Mouse (Mus musculus): ENCODE measurements around the gene Cbll1. TPM values are rescaled to one million over a fixed set of nuclear protein-coding genes. Genes with fewer than 3 reads are reported as not detected.
A peak's percentile ranks its signal among the peaks of the same experiment; 100 is the strongest.

Cbll1 gene
- total and polyA plus RNA-seq, 2 experiments from 2014 or later, result 14.5 to 16.3 TPM

DNA sequence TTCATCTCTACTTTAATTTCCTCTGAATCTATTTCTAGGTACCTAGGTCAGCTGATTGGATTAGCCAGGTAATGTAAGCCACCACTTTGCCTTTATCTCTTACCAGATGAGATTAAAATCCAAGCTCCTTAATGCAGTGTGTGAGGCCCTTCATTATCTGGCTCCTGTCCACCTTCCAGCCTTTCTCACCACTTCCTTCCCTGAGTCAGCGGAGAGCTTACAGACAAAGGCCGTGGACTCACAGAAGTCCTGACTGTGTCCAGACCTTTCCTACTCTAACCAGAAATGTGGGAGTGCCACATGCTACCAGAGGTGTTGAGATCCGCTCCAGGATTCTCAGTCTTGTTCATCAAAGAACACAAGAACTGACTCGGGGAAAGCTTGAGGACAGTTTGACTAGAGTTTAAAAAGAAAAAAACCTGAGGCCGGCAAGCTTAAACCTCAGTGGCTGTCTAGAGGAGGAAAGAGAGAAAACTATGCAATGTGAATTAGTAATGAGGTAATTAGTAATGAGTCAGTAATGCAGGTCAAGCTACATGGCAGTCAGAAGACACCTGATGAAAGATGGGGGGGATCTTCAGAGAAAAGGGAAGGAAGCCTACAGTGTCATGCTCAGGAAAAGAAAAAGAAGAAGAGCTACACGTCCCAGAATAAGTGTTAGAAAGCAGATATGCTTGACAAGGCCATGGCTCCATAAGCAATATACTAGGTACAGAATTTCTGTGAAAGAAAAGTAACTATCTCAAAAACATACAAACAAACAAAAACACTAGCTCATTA is 14.5 kb upstream of the Cbll1 start:
- no peak overlapping the region for H3K27ac ChIP-seq
- no peaks in the 10 kb centered on the region for H3K9me3 ChIP-seq (ENCODE audit: low read length)
- no peak for TF ChIP-seq CTCF (IDR thresholded peaks at IDR 0.05; ENCODE audit: low read depth)
- no peaks in the 10 kb centered on the region for H3K36me3 ChIP-seq (ENCODE audit: insufficient read depth, low read length)
- no peak overlapping the region for H3K4me2 ChIP-seq (ENCODE audit: low read depth, low read length)
- no peak overlapping the region for H3K4me3 ChIP-seq (ENCODE audit: low read length)
- 73% methylated on average over 6 of the region's 6 CpGs for WGBS
- H3K27me3 ChIP-seq (ENCODE audit: insufficient read depth, low read length), result no peaks in the 10 kb centered on the region
- no peak for DNase-seq (ENCODE audit: low spot score)
- no peaks in the 10 kb centered on the region for H3K4me1 ChIP-seq (ENCODE audit: insufficient read depth, low read length)
- ATAC-seq, result no peak
- no peak overlapping the region for H3K9ac ChIP-seq (replicated peaks; ENCODE audit: low read length)

DNA sequence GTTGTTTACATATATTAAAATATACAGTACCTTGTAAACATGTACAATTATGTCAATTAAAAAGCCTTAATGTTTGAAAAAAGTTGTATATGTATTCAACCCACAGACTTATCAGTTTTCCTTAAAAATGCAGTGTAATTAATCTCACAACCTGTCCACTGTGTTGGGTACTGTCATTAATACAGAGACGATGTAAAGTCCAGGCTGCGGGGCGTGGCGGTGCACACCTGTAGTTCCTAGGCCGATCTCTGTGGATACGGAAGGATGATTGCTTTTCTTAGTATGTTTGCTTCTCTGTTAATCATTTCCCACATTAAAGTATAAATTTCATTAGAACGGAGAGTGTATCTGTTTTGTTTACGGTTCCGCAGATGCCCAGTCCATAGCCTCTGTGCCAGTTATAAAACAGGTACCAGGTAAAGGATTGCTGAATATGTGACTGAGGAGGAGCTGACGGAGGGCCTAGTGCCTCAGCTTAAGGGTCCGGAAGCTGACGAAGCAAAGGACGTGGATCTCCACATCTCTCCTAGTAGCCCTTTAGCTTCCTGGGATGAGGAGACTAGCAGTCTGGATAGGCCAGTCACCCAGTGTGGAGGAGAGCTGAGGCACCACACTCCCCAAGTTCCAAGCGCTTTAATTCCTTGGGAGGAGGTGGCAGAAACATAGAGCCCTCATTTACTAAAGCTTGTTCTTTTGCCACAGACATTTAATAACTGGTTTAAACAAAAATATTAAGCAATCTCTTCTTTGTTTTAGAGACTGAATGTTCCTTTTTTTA is 13.4 kb upstream of the Cbll1 start:
- DNase-seq (ENCODE audit: low spot score), result no peak
- no peak for TF ChIP-seq CTCF (IDR thresholded peaks at IDR 0.05; ENCODE audit: low read depth)
- H3K27ac ChIP-seq, result no peak overlapping the region
- H3K4me1 ChIP-seq (ENCODE audit: insufficient read depth, low read length), result no peaks in the 10 kb centered on the region
- ATAC-seq, result no peak
- no peaks in the 10 kb centered on the region for H3K36me3 ChIP-seq (ENCODE audit: insufficient read depth, low read length)
- no peak overlapping the region for H3K4me3 ChIP-seq (ENCODE audit: low read length)
- no peak overlapping the region for H3K9ac ChIP-seq (replicated peaks; ENCODE audit: low read length)
- H3K27me3 ChIP-seq (ENCODE audit: insufficient read depth, low read length), result no peaks in the 10 kb centered on the region
- H3K9me3 ChIP-seq (ENCODE audit: low read length), result no peaks in the 10 kb centered on the region
- H3K4me2 ChIP-seq (ENCODE audit: low read depth, low read length), result no peak overlapping the region
- 91% methylated on average over 14 of the region's 14 CpGs for WGBS

- H3K4me1 ChIP-seq (ENCODE audit: insufficient read depth, low read length), result no peaks in the 10 kb centered on the region
- H3K27me3 ChIP-seq (ENCODE audit: insufficient read depth, low read length), result no peaks in the 10 kb centered on the region
- ATAC-seq (no peak), DNase-seq (ENCODE audit: low spot score) (no peak)
- H3K9ac ChIP-seq (replicated peaks; ENCODE audit: low read length), result no peak overlapping the region
- H3K36me3 ChIP-seq (ENCODE audit: insufficient read depth, low read length), result no peaks in the 10 kb centered on the region
- H3K27ac ChIP-seq, result no peak overlapping the region
- no peak overlapping the region for H3K4me2 ChIP-seq (ENCODE audit: low read depth, low read length)
- no peak for TF ChIP-seq CTCF (IDR thresholded peaks at IDR 0.05; ENCODE audit: low read depth)
- no peak overlapping the region for H3K4me3 ChIP-seq (ENCODE audit: low read length)
- 67% methylated on average over 5 of the region's 5 CpGs for WGBS
- H3K9me3 ChIP-seq (ENCODE audit: low read length), result no peaks in the 10 kb centered on the region
Observed at GRCm38 (mm10) chr12:31511218-31511617, 11.8 kb upstream of the Cbll1 start.

- TF ChIP-seq CTCF (IDR thresholded peaks at IDR 0.05; ENCODE audit: low read depth), result no peak
- Histone ChIP-seq H3K36me3 (ENCODE audit: insufficient read depth, low read length) (no peaks in the 10 kb centered on the region), H3K9ac (replicated peaks; ENCODE audit: low read length) (no peak overlapping the region), H3K27ac (no peak overlapping the region), H3K27me3 (ENCODE audit: insufficient read depth, low read length) (no peaks in the 10 kb centered on the region), H3K4me3 (ENCODE audit: low read length) (no peak overlapping the region), H3K9me3 (ENCODE audit: low read length) (no peaks in the 10 kb centered on the region), H3K4me1 (ENCODE audit: insufficient read depth, low read length) (no peaks in the 10 kb centered on the region), H3K4me2 (ENCODE audit: low read depth, low read length) (no peak overlapping the region)
- whole genome bisulfite sequencing, result 88% methylated on average over 6 of the region's 6 CpGs
- DNase-seq (ENCODE audit: low spot score) (no peak), ATAC-seq (no peak)
Observed at GRCm38 (mm10) chr12:31508496-31508895, 9.1 kb upstream of the Cbll1 start.

DNA sequence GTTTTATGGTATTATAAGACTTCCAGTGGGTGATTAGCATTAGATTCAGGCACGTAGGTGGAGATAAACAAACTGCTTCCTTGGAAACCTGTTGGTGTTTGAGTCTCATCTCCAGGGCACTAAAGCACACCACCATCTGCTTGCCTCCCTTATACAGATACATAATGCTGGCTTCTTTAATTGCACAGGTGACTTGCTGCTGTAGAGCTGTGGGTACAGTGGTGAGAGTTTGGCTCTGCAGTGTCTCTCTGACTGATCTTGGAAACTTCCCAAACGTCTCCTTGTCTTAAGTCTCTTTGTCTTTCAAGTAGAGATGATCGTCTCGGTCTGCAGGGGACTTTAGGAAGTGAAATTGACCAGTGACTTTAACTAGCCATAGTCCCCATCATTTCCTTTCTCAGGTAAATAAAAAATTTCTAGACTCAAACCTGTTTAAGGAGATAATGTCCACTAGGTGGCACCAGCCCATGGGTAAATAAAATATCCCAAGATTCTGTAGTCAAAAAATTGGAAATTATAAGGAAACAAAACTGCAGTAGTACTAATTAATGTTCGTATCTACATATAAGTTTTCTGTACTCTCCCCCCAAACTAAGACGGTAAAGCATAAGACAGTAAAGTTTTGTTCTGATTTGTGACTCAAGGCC is 8.4 kb upstream of the Cbll1 start:
- ATAC-seq, result no peak

DNA sequence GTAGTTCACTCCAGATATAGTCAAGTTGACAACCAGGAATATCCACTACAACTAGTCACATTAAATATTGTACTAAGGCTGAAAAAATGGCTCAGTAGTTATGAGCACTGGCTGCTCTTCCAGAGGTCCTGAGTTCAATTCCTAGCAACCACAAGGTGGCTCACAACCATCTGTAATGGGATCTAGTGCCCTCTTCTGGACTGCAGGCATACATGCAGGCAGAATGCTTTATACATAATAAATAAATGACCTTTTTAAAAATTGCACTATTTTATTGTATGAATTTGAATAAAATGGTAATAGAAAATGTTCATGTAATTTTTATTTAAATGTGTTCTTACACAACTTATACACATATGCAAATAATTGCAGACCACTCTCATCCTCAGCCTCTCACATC is 3.8 kb upstream of the Cbll1 start:
- ATAC-seq, result no peak
- peak; percentile 55 for TF ChIP-seq CTCF (IDR thresholded peaks at IDR 0.05; ENCODE audit: low read depth)
- 0 out of 2 replicates have a peak, but pooled peaks cover 5% of the 10 kb centered on the region for H3K4me1 ChIP-seq (ENCODE audit: insufficient read depth, low read length)
- H3K9me3 ChIP-seq (ENCODE audit: low read length), result no peaks in the 10 kb centered on the region
- no peak for DNase-seq (ENCODE audit: low spot score)
- no peak overlapping the region for H3K4me3 ChIP-seq (ENCODE audit: low read length)
- H3K36me3 ChIP-seq (ENCODE audit: insufficient read depth, low read length), result no peaks in the 10 kb centered on the region
- no peak overlapping the region for H3K9ac ChIP-seq (replicated peaks; ENCODE audit: low read length)
- H3K27ac ChIP-seq, result no peak overlapping the region
- no peaks in the 10 kb centered on the region for H3K27me3 ChIP-seq (ENCODE audit: insufficient read depth, low read length)
- H3K4me2 ChIP-seq (ENCODE audit: low read depth, low read length), result no peak overlapping the region

More for the DNA sequence above, 8.4 kb upstream of the Cbll1 start:
- no peak overlapping the region for H3K9ac ChIP-seq (replicated peaks; ENCODE audit: low read length)
- 35% methylated on average over 6 of the region's 6 CpGs for WGBS
- H3K4me1 ChIP-seq (ENCODE audit: insufficient read depth, low read length), result no peaks in the 10 kb centered on the region
- peak; percentile 79 for DNase-seq (ENCODE audit: low spot score)
- no peaks in the 10 kb centered on the region for H3K36me3 ChIP-seq (ENCODE audit: insufficient read depth, low read length)
- TF ChIP-seq CTCF (IDR thresholded peaks at IDR 0.05; ENCODE audit: low read depth), result peak; percentile 69
- no peaks in the 10 kb centered on the region for H3K27me3 ChIP-seq (ENCODE audit: insufficient read depth, low read length)
- H3K27ac ChIP-seq, result no peak overlapping the region
- no peak overlapping the region for H3K4me3 ChIP-seq (ENCODE audit: low read length)
- H3K9me3 ChIP-seq (ENCODE audit: low read length), result no peaks in the 10 kb centered on the region
- no peak overlapping the region for H3K4me2 ChIP-seq (ENCODE audit: low read depth, low read length)
